Mouse (Mus musculus): ENCODE results near the gene Srpr. TPM values are rescaled to one million over a fixed set of nuclear protein-coding genes. Genes with fewer than 3 reads are reported as not detected.

The Srpr gene
- polyA plus RNA-seq, 1 experiment from 2014 or later: 128 TPM

DNA sequence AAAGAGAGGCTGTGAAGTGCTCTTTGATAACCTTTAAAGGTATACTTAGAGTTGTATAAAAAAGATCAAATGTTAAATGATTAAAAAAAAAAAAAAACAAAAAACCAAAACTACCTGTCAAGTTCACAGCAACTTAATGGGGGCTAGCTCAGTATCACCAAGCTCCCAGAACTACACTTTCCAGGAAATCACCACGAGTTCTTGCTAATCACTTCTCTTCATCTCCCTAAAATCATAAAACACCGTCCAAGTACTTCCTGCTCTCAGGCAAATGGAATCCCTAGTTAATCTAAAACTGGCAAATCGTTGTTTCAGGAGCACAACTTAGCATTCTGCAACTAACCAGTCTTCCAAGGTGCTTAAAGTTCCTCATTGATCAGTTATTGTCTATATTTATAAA is 64.5 kb downstream of the Srpr start:
- no peaks in the 10 kb centered on the region for H3K9me3 ChIP-seq (ENCODE audit: control insufficient read depth, low read length)
- H3K27ac ChIP-seq (ENCODE audit: low read length): no peak overlapping the region
- H3K4me3 ChIP-seq (ENCODE audit: low read length): no peak overlapping the region
- 39% methylated on average over 3 of the region's 3 CpGs for whole genome bisulfite sequencing
- H3K9ac ChIP-seq (ENCODE audit: low read length): no peak overlapping the region
- H3K4me2 ChIP-seq (ENCODE audit: low read depth, low read length): no peak overlapping the region
- no peaks in the 10 kb centered on the region for H3K27me3 ChIP-seq (ENCODE audit: control insufficient read depth, insufficient read depth, low read depth, low read length)
- no peak for ATAC-seq (ENCODE audit: low read depth)
- H3K36me3 ChIP-seq (ENCODE audit: control insufficient read depth, insufficient read depth, low read length): 0 out of 2 replicates have a peak, but pooled peaks cover 3% of the 10 kb centered on the region
- H3K4me1 ChIP-seq (replicated peaks; ENCODE audit: control insufficient read depth, insufficient read depth, low read length): peaks cover 15% of the 10 kb centered on the region

DNA sequence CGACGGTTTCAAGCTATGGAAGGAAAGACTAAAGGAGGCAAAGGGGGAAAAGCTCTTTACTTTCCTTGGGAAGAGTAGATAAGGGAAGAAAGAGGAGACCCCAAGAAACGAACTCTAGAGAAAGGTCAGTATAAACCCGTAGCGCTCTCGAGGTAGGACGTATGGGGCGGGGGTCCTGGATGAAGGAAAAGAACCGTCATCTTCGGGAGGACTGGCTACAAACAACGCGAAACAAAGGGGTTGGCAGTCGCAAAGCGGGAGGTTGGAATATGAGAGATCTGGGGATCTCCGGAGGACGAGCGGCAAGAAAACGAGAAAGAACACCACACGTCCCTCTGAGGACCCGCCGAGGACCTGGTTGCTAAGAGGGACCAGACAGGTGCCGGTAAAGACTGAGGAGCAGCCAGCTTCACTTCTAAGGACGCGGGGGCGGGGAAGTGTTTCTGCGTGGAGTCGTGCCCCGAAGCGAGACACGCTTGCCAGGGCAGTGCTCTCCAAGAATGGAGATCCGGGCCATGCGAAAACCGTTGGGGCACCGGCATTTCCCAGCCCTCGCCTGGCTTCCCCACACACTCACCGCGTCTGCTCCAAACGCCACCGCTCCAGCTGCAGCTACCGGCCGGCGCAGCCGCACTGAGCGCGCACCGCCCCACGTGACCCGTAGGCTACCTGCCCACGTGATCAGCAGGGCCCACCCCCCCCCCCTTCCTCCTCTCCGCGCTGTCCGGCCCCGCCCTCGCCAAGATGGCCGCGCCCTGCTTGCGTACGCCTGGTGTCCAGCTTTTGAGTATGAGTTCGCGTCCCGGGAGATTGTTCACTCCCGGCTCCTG is 67.4 kb downstream of the Srpr start, which contains the start of the genes Fam118b and Rpusd4:
Fam118b (minus strand) TSS at position 660 of the 830 bp plus-strand sequence.
Rpusd4 (plus strand) TSS at position 720 of the 830 bp plus-strand sequence.
- peaks cover 5% of the 10 kb centered on the region for H3K36me3 ChIP-seq (ENCODE audit: control insufficient read depth, insufficient read depth, low read length)
- H3K9me3 ChIP-seq (ENCODE audit: control insufficient read depth, low read length): no peaks in the 10 kb centered on the region
- WGBS: under 1% methylated on average over 53 of the region's 62 CpGs
- peak within 1 kb of the TSS; percentile 87 for H3K4me3 ChIP-seq (ENCODE audit: low read length)
- H3K27me3 ChIP-seq (ENCODE audit: control insufficient read depth, insufficient read depth, low read depth, low read length): no peaks in the 10 kb centered on the region
- peaks cover 15% of the 10 kb centered on the region for H3K4me1 ChIP-seq (replicated peaks; ENCODE audit: control insufficient read depth, insufficient read depth, low read length)
- peak within 1 kb of the TSS; percentile 85 for H3K9ac ChIP-seq (ENCODE audit: low read length)
- peak; percentile 97 for ATAC-seq (ENCODE audit: low read depth)
- H3K4me2 ChIP-seq (ENCODE audit: low read depth, low read length): peak within 1 kb of the TSS; percentile 95
- 0 out of 2 replicates have a peak within 1 kb of the TSS, but pooled peaks have one; percentile 22 for H3K27ac ChIP-seq (ENCODE audit: low read length)

DNA sequence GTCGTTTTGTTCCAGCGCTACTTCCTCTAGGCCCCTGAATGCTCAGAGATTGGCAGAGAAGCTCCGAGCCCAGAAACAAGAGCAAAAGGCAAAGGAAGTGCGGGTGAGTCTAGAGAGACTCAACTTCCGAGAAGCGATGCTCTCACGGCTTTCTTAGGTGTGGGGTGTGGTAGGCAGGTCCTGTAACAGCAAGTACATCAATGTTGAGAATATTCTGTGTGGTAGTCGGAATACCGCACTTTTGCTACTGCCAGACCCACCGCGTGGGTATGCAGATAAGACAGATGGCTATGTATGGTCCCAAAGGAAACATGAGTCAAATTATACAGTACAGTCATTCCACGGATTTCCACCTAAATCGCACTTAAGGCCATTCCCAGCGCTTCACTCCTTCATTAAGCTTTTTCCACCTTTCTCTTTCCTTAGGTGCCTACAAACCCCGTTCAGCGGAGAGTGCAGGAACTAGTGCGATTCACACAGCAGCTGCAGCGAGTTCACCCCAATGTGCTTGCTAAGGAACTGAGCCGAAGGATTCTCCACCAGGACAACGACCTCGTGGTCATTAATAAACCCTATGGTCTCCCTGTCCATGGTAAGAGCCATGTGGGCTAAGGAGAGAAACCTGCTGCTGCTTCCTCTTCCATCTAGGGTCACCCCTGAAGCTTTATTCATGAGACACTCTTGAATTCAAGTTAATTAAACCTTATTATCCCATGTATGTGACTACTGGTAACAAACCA is 68.2 kb downstream of the Srpr start:
- Histone ChIP-seq H3K9ac (ENCODE audit: low read length) (peak overlapping the region; percentile 85), H3K4me1 (replicated peaks; ENCODE audit: control insufficient read depth, insufficient read depth, low read length) (peaks cover 15% of the 10 kb centered on the region), H3K4me2 (ENCODE audit: low read depth, low read length) (peak overlapping the region; percentile 75), H3K27ac (ENCODE audit: low read length) (no peak overlapping the region), H3K9me3 (ENCODE audit: control insufficient read depth, low read length) (no peaks in the 10 kb centered on the region), H3K36me3 (ENCODE audit: control insufficient read depth, insufficient read depth, low read length) (peaks cover 13% of the 10 kb centered on the region), H3K27me3 (ENCODE audit: control insufficient read depth, insufficient read depth, low read depth, low read length) (no peaks in the 10 kb centered on the region), H3K4me3 (ENCODE audit: low read length) (peak overlapping the region; percentile 87)
- under 1% methylated on average over 21 of the region's 21 CpGs for WGBS
- ATAC-seq (ENCODE audit: low read depth): peak; percentile 39

DNA sequence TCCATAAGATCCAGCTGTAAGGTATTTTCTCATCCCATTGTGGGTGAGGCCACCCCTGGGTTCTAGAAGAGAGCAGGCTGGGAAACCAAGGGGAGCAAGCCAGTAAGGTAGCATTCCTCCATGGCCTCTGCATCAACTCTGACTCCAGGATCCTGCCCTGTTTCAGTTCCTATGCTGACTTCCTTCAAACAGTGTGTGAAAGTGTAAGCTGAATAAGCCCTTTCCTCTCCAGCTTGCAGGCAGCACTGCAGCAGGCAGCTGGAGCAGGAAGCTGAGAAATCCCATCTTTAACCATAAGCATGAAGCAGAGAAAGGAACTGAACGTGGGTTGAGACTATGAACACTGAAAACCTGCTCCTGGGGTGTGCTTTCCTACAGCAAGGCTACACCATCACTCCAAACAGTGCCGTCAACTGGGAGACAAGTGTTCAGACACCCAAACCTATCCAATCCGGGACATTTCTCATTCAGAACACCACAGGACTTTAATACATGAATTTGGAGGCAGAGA is 77.9 kb downstream of the Srpr start:
- no peak overlapping the region for H3K4me2 ChIP-seq (ENCODE audit: low read depth, low read length)
- no peak overlapping the region for H3K4me3 ChIP-seq (ENCODE audit: low read length)
- no peak overlapping the region for H3K27ac ChIP-seq (ENCODE audit: low read length)
- no peaks in the 10 kb centered on the region; the same call in 1 of the 2 replicates for H3K4me1 ChIP-seq (replicated peaks; ENCODE audit: control insufficient read depth, insufficient read depth, low read length)
- 73% methylated on average over 3 of the region's 3 CpGs for WGBS
- no peak for ATAC-seq (ENCODE audit: low read depth)
- peaks cover 28% of the 10 kb centered on the region for H3K36me3 ChIP-seq (ENCODE audit: control insufficient read depth, insufficient read depth, low read length)
- H3K27me3 ChIP-seq (ENCODE audit: control insufficient read depth, insufficient read depth, low read depth, low read length): no peaks in the 10 kb centered on the region
- H3K9ac ChIP-seq (ENCODE audit: low read length): no peak overlapping the region
- no peaks in the 10 kb centered on the region for H3K9me3 ChIP-seq (ENCODE audit: control insufficient read depth, low read length)

DNA sequence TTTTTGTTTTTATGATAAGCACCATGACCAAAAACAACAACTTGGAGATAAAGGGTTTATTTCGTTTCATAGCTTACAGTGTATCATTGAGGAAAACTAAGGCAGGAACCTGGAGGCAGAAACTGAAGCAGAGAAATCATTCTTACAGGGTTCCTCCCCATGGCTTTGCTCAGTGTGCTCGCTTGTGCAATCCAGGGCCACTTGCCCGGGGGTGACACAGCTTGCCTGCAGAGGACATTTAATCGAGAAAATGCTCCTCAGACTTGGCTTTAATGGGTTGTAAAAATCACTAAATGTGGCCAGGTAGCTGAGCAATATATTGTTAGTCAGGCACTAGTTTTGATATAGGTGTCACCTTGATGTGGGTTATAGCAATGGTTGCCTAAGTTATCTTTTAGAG is 78.5 kb downstream of the Srpr start:
- ATAC-seq (ENCODE audit: low read depth): no peak
- H3K27me3 ChIP-seq (ENCODE audit: control insufficient read depth, insufficient read depth, low read depth, low read length): no peaks in the 10 kb centered on the region
- H3K4me2 ChIP-seq (ENCODE audit: low read depth, low read length): no peak overlapping the region
- no peak overlapping the region for H3K4me3 ChIP-seq (ENCODE audit: low read length)
- peaks cover 22% of the 10 kb centered on the region for H3K36me3 ChIP-seq (ENCODE audit: control insufficient read depth, insufficient read depth, low read length)
- WGBS: 80% methylated on average over 4 of the region's 4 CpGs
- no peak overlapping the region for H3K9ac ChIP-seq (ENCODE audit: low read length)
- no peaks in the 10 kb centered on the region for H3K9me3 ChIP-seq (ENCODE audit: control insufficient read depth, low read length)
- H3K27ac ChIP-seq (ENCODE audit: low read length): no peak overlapping the region
- no peaks in the 10 kb centered on the region; the same call in 1 of the 2 replicates for H3K4me1 ChIP-seq (replicated peaks; ENCODE audit: control insufficient read depth, insufficient read depth, low read length)

DNA sequence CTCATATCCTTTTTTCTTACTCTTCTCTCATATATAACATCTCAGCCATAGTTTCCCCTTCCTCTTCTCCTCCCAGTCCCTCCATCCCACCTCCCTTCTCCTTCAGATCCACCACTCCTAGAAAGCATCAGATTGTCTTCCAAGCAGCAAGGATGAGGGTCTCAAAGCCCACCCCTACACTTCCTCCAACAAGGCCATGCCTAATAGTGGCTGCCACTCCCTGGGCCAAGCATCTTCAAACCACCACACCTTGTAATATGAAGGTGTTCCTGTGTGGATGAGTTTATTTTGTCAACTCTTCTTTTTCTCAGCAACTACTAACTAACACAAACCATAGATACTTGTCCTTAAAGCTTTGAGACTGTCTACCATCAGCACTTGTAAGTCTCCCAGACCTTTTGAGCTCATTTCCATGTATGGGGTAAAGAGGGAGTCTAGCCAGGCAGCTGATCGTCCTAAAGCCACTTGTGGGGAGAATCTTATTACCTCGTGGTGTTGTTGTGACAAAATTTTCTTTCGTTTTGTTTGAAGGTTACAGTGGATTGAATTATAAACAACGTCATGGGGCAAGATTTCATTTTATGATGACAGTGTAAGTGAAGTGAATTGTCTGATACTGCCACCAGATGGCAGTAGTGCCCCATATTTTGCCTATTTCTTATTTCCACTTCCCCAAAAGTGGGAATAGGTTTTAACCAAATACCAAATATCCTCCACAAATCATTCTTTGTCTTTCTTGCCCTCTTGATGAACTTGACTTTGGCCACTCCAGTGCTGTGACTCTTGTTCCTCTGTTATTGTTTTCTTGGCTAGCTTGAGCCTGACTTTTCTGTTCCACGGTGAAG is 82.3 kb downstream of the Srpr start:
- H3K36me3 ChIP-seq (ENCODE audit: control insufficient read depth, insufficient read depth, low read length): peaks cover 3% of the 10 kb centered on the region
- H3K4me2 ChIP-seq (ENCODE audit: low read depth, low read length): no peak overlapping the region
- no peak overlapping the region for H3K9ac ChIP-seq (ENCODE audit: low read length)
- peak; percentile 41; the same call in 1 of the 2 replicates for ATAC-seq (ENCODE audit: low read depth)
- no peaks in the 10 kb centered on the region; the same call in 1 of the 2 replicates for H3K4me1 ChIP-seq (replicated peaks; ENCODE audit: control insufficient read depth, insufficient read depth, low read length)
- H3K4me3 ChIP-seq (ENCODE audit: low read length): no peak overlapping the region
- no peaks in the 10 kb centered on the region for H3K27me3 ChIP-seq (ENCODE audit: control insufficient read depth, insufficient read depth, low read depth, low read length)
- 7% methylated on average over 5 of the region's 5 CpGs for WGBS
- H3K27ac ChIP-seq (ENCODE audit: low read length): no peak overlapping the region
- H3K9me3 ChIP-seq (ENCODE audit: control insufficient read depth, low read length): no peaks in the 10 kb centered on the region

DNA sequence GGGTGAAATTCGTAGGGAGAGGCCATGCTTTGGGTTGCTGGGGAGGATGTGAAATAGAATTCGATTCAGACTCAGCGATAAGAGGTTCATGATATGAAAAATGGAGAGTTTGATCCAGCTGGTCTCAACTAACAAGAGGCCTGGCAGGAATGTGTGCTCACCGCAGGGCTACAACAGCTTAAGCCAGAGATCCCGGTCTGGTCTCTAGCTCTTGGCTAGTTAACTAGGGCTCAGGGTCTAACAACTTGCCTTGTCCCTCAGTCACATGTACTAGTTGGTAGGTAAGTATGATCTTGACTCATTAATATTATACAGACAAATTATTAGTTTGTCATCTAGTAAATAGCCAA is 82.9 kb downstream of the Srpr start:
- H3K27ac ChIP-seq (ENCODE audit: low read length): no peak overlapping the region
- no peaks in the 10 kb centered on the region for H3K9me3 ChIP-seq (ENCODE audit: control insufficient read depth, low read length)
- no peak overlapping the region for H3K9ac ChIP-seq (ENCODE audit: low read length)
- no peak overlapping the region for H3K4me3 ChIP-seq (ENCODE audit: low read length)
- 46% methylated on average over 5 of the region's 5 CpGs for WGBS
- no peaks in the 10 kb centered on the region for H3K27me3 ChIP-seq (ENCODE audit: control insufficient read depth, insufficient read depth, low read depth, low read length)
- 0 out of 2 replicates have a peak, but pooled peaks have one; percentile 17 for ATAC-seq (ENCODE audit: low read depth)
- H3K4me2 ChIP-seq (ENCODE audit: low read depth, low read length): no peak overlapping the region
- H3K36me3 ChIP-seq (ENCODE audit: control insufficient read depth, insufficient read depth, low read length): peaks cover 2% of the 10 kb centered on the region
- H3K4me1 ChIP-seq (replicated peaks; ENCODE audit: control insufficient read depth, insufficient read depth, low read length): no peaks in the 10 kb centered on the region; the same call in 1 of the 2 replicates

DNA sequence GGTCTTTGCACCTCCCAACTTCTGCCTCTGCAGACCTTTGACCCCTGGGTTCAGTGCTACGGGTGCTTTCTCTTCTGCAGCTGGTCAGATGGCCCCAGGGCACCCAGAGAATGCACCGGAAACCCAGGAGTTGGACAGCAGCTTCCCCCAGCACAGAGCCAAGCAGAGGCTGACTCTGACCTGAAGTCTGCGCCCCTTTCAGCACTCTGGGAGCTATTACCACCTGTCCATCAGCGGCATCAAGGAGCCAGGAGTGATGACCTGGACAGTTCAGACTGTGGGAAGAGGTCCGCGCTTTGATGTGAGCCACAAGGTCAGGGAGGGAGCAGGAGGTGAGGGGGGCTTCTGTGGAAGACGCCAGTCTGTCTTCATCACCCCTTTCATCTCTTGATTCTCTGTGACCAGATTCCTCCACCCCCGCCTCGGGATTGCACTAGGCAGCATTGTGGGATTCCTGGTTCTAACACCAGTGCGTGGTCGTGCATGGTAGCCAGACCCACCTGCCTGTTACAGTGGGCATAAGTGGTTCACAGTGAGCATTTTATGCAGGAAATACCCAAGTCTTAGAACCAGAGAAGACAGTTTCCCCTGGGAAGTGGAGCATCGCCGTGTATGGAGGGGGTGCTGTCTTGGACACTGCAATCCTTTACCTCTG is 83.6 kb downstream of the Srpr start:
- WGBS: 63% methylated on average over 13 of the region's 13 CpGs
- 0 out of 2 replicates have a peak, but pooled peaks have one; percentile 29 for ATAC-seq (ENCODE audit: low read depth)
- H3K36me3 ChIP-seq (ENCODE audit: control insufficient read depth, insufficient read depth, low read length): no peaks in the 10 kb centered on the region
- H3K4me3 ChIP-seq (ENCODE audit: low read length): no peak overlapping the region
- no peaks in the 10 kb centered on the region; the same call in 1 of the 2 replicates for H3K4me1 ChIP-seq (replicated peaks; ENCODE audit: control insufficient read depth, insufficient read depth, low read length)
- no peaks in the 10 kb centered on the region for H3K27me3 ChIP-seq (ENCODE audit: control insufficient read depth, insufficient read depth, low read depth, low read length)
- H3K9me3 ChIP-seq (ENCODE audit: control insufficient read depth, low read length): no peaks in the 10 kb centered on the region
- H3K9ac ChIP-seq (ENCODE audit: low read length): no peak overlapping the region
- H3K27ac ChIP-seq (ENCODE audit: low read length): no peak overlapping the region
- H3K4me2 ChIP-seq (ENCODE audit: low read depth, low read length): no peak overlapping the region
